In the genomic region with DNA sequence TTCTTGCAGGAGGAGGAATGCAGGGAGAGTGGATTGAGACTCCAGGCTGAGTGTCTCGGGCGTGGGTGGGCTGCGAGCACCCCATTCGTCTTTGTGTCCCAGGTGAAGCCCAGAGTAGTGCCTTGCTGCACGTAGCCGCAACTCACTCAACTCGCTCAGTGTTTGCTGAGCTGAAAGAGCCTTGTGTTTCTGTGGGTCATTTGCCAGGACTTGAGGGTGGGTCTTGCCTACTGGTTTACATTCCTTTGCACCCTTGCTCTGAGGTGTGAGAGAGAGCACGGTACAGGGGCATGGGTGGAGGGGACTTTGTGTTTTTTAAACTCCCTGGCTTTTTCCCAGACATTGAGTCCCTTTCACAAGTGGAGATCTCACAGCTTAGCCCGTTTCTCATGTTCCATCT, we compare ENCODE assay signal across 21 mouse cellular contexts. TPM values are rescaled to one million over a fixed set of nuclear protein-coding genes. Genes with fewer than 3 reads are reported as not detected.
A peak's percentile ranks its signal among the peaks of the same experiment; 100 is the strongest.
DNase-seq lines count a peak whose midpoint lies in the region; ATAC-seq lines count a peak whose summit lies in the region.
"Had no signal": no experiment of that assay in that cellular context is flagged by ENCODE, and none has a peak within 500 bp of the region (broad histone marks: within the 10 kb centered on the region; RNA-seq: fewer than 3 reads in every experiment).

No protein-coding gene starts in this region.

- no peak overlapping the region for H3K9ac ChIP-seq in embryonic facial prominence, embryonic 14.5 days (ENCODE audit: low read depth, low read length)
- H3K9ac ChIP-seq in lung, embryonic 16.5 days (ENCODE audit: low read length) = no peak overlapping the region
- H3K9ac ChIP-seq in stomach, embryonic 16.5 days (ENCODE audit: low read length) = 0 out of 2 replicates have a peak overlapping the region, but pooled peaks have one; percentile 51
- H3K9ac ChIP-seq in forebrain, embryonic 11.5 days (ENCODE audit: low read length) = no peak overlapping the region
- H3K9ac ChIP-seq: hindbrain, embryonic 13.5 days; liver, embryonic 15.5 days; midbrain, embryonic 13.5 days; neural tube, embryonic 13.5 days had no signal

- 65% methylated on average over 9 of the region's 9 CpGs for WGBS in embryonic facial prominence, embryonic 14.5 days
- 75% methylated on average over 9 of the region's 9 CpGs for WGBS in limb, embryonic 10.5 days
- 41% methylated on average over 9 of the region's 9 CpGs for whole genome bisulfite sequencing in lung, embryonic 16.5 days
- 42% methylated on average over 9 of the region's 9 CpGs for WGBS in stomach, embryonic 16.5 days
- 85% methylated on average over 9 of the region's 9 CpGs for WGBS in forebrain, embryonic 11.5 days

- peak; percentile 57 for DNase-seq in embryonic facial prominence, embryonic 14.5 days (ENCODE audit: low spot score)
- DNase-seq in limb, embryonic 10.5 days (ENCODE audit: low spot score) = no peak
- DNase-seq in forebrain, embryonic 11.5 days (ENCODE audit: low spot score) = no peak
- no peak for DNase-seq in kidney, adult 9 months
- DNase-seq: cerebellum, adult 2 months; cerebellum, postnatal 36 days; heart, postnatal 10 days; left cerebral cortex, postnatal 4 days; right cerebral cortex, postnatal 14 days; thymus, postnatal 25 days had no signal

- H3K9me3 ChIP-seq in embryonic facial prominence, embryonic 14.5 days (ENCODE audit: control insufficient read depth, low read length) = no peaks in the 10 kb centered on the region
- no peaks in the 10 kb centered on the region for H3K9me3 ChIP-seq in limb, embryonic 10.5 days (replicated peaks)
- H3K9me3 ChIP-seq in lung, embryonic 16.5 days (ENCODE audit: control insufficient read depth, low read length) = no peaks in the 10 kb centered on the region
- no peaks in the 10 kb centered on the region for H3K9me3 ChIP-seq in stomach, embryonic 16.5 days (replicated peaks; ENCODE audit: control insufficient read depth, low read length)
- H3K9me3 ChIP-seq in forebrain, embryonic 11.5 days (ENCODE audit: control insufficient read depth, low read length) = no peaks in the 10 kb centered on the region
- H3K9me3 ChIP-seq: heart, embryonic 10.5 days; hindbrain, embryonic 13.5 days; liver, embryonic 15.5 days; midbrain, embryonic 13.5 days; neural tube, embryonic 13.5 days had no signal

- ATAC-seq in embryonic facial prominence, embryonic 14.5 days (ENCODE audit: low read depth) = peak; percentile 43; the same call in 1 of the 2 replicates
- peak; percentile 96 for ATAC-seq in lung, embryonic 16.5 days (ENCODE audit: low read depth)
- ATAC-seq in stomach, embryonic 16.5 days (ENCODE audit: insufficient read depth, low FRiP score) = peak; percentile 90
- no peak for ATAC-seq in forebrain, embryonic 11.5 days (replicated peaks; ENCODE audit: low FRiP score)
- ATAC-seq in frontal cortex, adult (ENCODE audit: low TSS enrichment) = no peak
- ATAC-seq: forebrain, embryonic 16.5 days; inflammation-experienced regulatory T-cells, adult 6 months; midbrain, embryonic 13.5 days had no signal

- H3K4me2 ChIP-seq in embryonic facial prominence, embryonic 14.5 days (ENCODE audit: low read depth, low read length) = no peak overlapping the region
- H3K4me2 ChIP-seq in lung, embryonic 16.5 days (ENCODE audit: low read depth, low read length) = no peak overlapping the region
- H3K4me2 ChIP-seq in stomach, embryonic 16.5 days (ENCODE audit: low read depth, low read length) = no peak overlapping the region
- no peak overlapping the region for H3K4me2 ChIP-seq in forebrain, embryonic 11.5 days (ENCODE audit: low read depth, low read length, severe bottlenecking)
- H3K4me2 ChIP-seq: hindbrain, embryonic 13.5 days; liver, embryonic 15.5 days; midbrain, embryonic 13.5 days; neural tube, embryonic 13.5 days had no signal

- no peaks in the 10 kb centered on the region for H3K27me3 ChIP-seq in embryonic facial prominence, embryonic 14.5 days (replicated peaks; ENCODE audit: control insufficient read depth, insufficient read depth, low read length)
- H3K27me3 ChIP-seq in limb, embryonic 10.5 days (ENCODE audit: low read depth, poor library complexity, severe bottlenecking) = no peaks in the 10 kb centered on the region
- no peaks in the 10 kb centered on the region for H3K27me3 ChIP-seq in lung, embryonic 16.5 days (ENCODE audit: control insufficient read depth, insufficient read depth, low read depth, low read length)
- no peaks in the 10 kb centered on the region for H3K27me3 ChIP-seq in stomach, embryonic 16.5 days (ENCODE audit: control insufficient read depth, insufficient read depth, low read length)
- H3K27me3 ChIP-seq in forebrain, embryonic 11.5 days (ENCODE audit: control insufficient read depth, insufficient read depth, low read length) = no peaks in the 10 kb centered on the region
- H3K27me3 ChIP-seq: hindbrain, embryonic 13.5 days; liver, embryonic 15.5 days; midbrain, embryonic 13.5 days; neural tube, embryonic 13.5 days had no signal

- H3K36me3 ChIP-seq in embryonic facial prominence, embryonic 14.5 days (ENCODE audit: control insufficient read depth, insufficient read depth, low read length) = no peaks in the 10 kb centered on the region
- H3K36me3 ChIP-seq in limb, embryonic 10.5 days = no peaks in the 10 kb centered on the region
- H3K36me3 ChIP-seq in lung, embryonic 16.5 days (ENCODE audit: control insufficient read depth, insufficient read depth, low read length) = no peaks in the 10 kb centered on the region; the same call in 1 of the 2 replicates
- H3K36me3 ChIP-seq in stomach, embryonic 16.5 days (ENCODE audit: control insufficient read depth, insufficient read depth, low read length) = no peaks in the 10 kb centered on the region
- H3K36me3 ChIP-seq in forebrain, embryonic 11.5 days (ENCODE audit: control insufficient read depth, insufficient read depth, low read length) = no peaks in the 10 kb centered on the region
- H3K36me3 ChIP-seq: heart, embryonic 10.5 days; hindbrain, embryonic 13.5 days; liver, embryonic 15.5 days; midbrain, embryonic 13.5 days; neural tube, embryonic 13.5 days had no signal

- H3K4me3 ChIP-seq in embryonic facial prominence, embryonic 14.5 days (ENCODE audit: low read depth, low read length) = no peak overlapping the region
- H3K4me3 ChIP-seq in limb, embryonic 10.5 days = no peak overlapping the region
- no peak overlapping the region for H3K4me3 ChIP-seq in lung, embryonic 16.5 days (ENCODE audit: low read length)
- no peak overlapping the region for H3K4me3 ChIP-seq in stomach, embryonic 16.5 days (replicated peaks; ENCODE audit: low read length)
- H3K4me3 ChIP-seq in forebrain, embryonic 11.5 days (ENCODE audit: low read depth, low read length) = no peak overlapping the region
- H3K4me3 ChIP-seq: heart, embryonic 10.5 days; hindbrain, embryonic 13.5 days; liver, embryonic 15.5 days; midbrain, embryonic 13.5 days; neural tube, embryonic 13.5 days had no signal

- H3K4me1 ChIP-seq in embryonic facial prominence, embryonic 14.5 days (ENCODE audit: control insufficient read depth, insufficient read depth, low read length) = peaks cover 23% of the 10 kb centered on the region; the same call in 1 of the 2 replicates
- peaks cover 60% of the 10 kb centered on the region for H3K4me1 ChIP-seq in limb, embryonic 10.5 days
- H3K4me1 ChIP-seq in lung, embryonic 16.5 days (replicated peaks; ENCODE audit: control insufficient read depth, insufficient read depth, low read length) = peaks cover 42% of the 10 kb centered on the region
- peaks cover 11% of the 10 kb centered on the region; the same call in 1 of the 2 replicates for H3K4me1 ChIP-seq in stomach, embryonic 16.5 days (ENCODE audit: control insufficient read depth, insufficient read depth, low read length)
- H3K4me1 ChIP-seq in forebrain, embryonic 11.5 days (replicated peaks; ENCODE audit: control insufficient read depth, insufficient read depth, low read length) = no peaks in the 10 kb centered on the region
- H3K4me1 ChIP-seq: midbrain, embryonic 13.5 days had no signal

- peak overlapping the region; percentile 42 for H3K27ac ChIP-seq in embryonic facial prominence, embryonic 14.5 days (replicated peaks; ENCODE audit: low read depth, low read length)
- peak overlapping the region; percentile 82; the same call in 1 of the 2 replicates for H3K27ac ChIP-seq in limb, embryonic 10.5 days
- H3K27ac ChIP-seq in lung, embryonic 16.5 days (ENCODE audit: low read length) = peak overlapping the region; percentile 96
- H3K27ac ChIP-seq in stomach, embryonic 16.5 days (ENCODE audit: low read length) = peak overlapping the region; percentile 72
- no peak overlapping the region for H3K27ac ChIP-seq in forebrain, embryonic 11.5 days (ENCODE audit: low read depth, low read length)
- H3K27ac ChIP-seq: heart, embryonic 10.5 days; hindbrain, embryonic 13.5 days; kidney, postnatal 0 days; liver, embryonic 15.5 days; midbrain, embryonic 13.5 days; neural tube, embryonic 13.5 days had no signal

RNA-seq across cellular contexts. Expression of a gene that starts 59.3 kb away (rescaled TPM):
- polyA plus RNA-seq in embryonic facial prominence, embryonic 14.5 days (2014; fragmentation: Nextera tagmentation; extraction: Ambion mirVana) = 77.8 and 112 TPM in 2 replicates
- polyA plus RNA-seq in limb, embryonic 10.5 days (2016; fragmentation: Nextera tagmentation; extraction: Ambion mirVana) = 55.9 and 116 TPM in 2 replicates
- 60.5 and 64.6 TPM in 2 replicates for polyA plus RNA-seq in lung, embryonic 16.5 days (2015; fragmentation: Nextera tagmentation; extraction: Ambion mirVana)
- polyA plus RNA-seq in stomach, embryonic 16.5 days (2015; fragmentation: Nextera tagmentation; extraction: Ambion mirVana) = 36.2 and 36.5 TPM in 2 replicates
- polyA plus RNA-seq in forebrain, embryonic 11.5 days (2014; fragmentation: Nextera tagmentation; extraction: Ambion mirVana) = 51.1 and 59.3 TPM in 2 replicates

Comparison
In these comparisons a context has a peak if more than half of its experiments do, and no peak if none do; other contexts are left out.
1. ATAC-seq: peak in embryonic facial prominence, embryonic 14.5 days (single experiment), lung, embryonic 16.5 days (single experiment) and stomach, embryonic 16.5 days (single experiment); none in forebrain, embryonic 11.5 days (single experiment) and frontal cortex, adult (single experiment).